Comparison of ENCODE assay signal across 18 mouse cellular contexts in the genomic region with DNA sequence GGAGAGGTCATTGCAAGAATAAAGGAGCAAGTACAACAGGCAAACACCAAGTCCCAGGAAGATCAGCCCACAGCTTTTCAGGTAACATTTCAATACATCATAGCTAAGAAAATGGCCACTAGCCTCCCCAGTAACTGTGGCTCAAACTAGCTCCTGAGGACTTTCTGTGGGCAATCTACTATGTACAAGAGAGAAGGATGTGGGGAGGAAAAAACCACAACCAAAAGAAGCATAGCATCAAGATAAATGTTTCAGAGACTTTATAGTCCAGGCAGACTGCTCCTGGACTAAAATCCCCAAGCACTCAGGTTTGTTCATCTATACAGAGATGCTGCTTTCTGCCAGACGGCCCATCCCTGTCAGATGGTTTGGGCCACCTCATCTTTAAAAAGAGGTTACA. TPM values are rescaled to one million over a fixed set of nuclear protein-coding genes. Genes with fewer than 3 reads are reported as not detected.
DNase-seq lines count a peak whose midpoint lies in the region; ATAC-seq and TF ChIP-seq lines count a peak whose summit lies in the region.
"Had no signal": no experiment of that assay in that cellular context is flagged by ENCODE, and none has a peak within 500 bp of the region (broad histone marks: within the 10 kb centered on the region; RNA-seq: fewer than 3 reads in every experiment).

No protein-coding gene starts in this region.

- no peak overlapping the region for H3K9ac ChIP-seq in heart, embryonic 11.5 days (ENCODE audit: low read depth, low read length)
- H3K9ac ChIP-seq: forebrain, embryonic 13.5 days; hindbrain, embryonic 12.5 days; neural tube, embryonic 12.5 days had no signal

- H3K9me3 ChIP-seq in heart, embryonic 11.5 days (replicated peaks; ENCODE audit: control insufficient read depth, low read length) = no peaks in the 10 kb centered on the region
- H3K9me3 ChIP-seq: forebrain, embryonic 13.5 days; hindbrain, embryonic 12.5 days; midbrain, embryonic 10.5 days; neural tube, embryonic 12.5 days had no signal

- H3K27me3 ChIP-seq in heart, embryonic 11.5 days (ENCODE audit: control insufficient read depth, insufficient read depth, low read length) = no peaks in the 10 kb centered on the region
- H3K27me3 ChIP-seq: forebrain, embryonic 13.5 days; hindbrain, embryonic 12.5 days; neural tube, embryonic 12.5 days had no signal

- no peak for ATAC-seq in heart, embryonic 11.5 days (replicated peaks; ENCODE audit: insufficient number of reproducible peaks, low FRiP score, low TSS enrichment)
- ATAC-seq in megakaryocyte, adult 5-6 weeks (ENCODE audit: poor library complexity, severe bottlenecking) = 0 out of 2 replicates have a peak, but pooled peaks have one; percentile 33
- ATAC-seq: forebrain, embryonic 13.5 days had no signal

- 0 out of 2 replicates have a peak overlapping the region, but pooled peaks have one; percentile 15 for H3K27ac ChIP-seq in heart, embryonic 11.5 days (ENCODE audit: low read depth, low read length)
- peak overlapping the region; percentile 66; the same call in 1 of the 2 replicates for H3K27ac ChIP-seq in layer of hippocampus, adult 2 months
- H3K27ac ChIP-seq: forebrain, embryonic 13.5 days; neural tube, embryonic 12.5 days had no signal

- H3K4me3 ChIP-seq in heart, embryonic 11.5 days (ENCODE audit: low read depth, low read length) = no peak overlapping the region
- no peak overlapping the region for H3K4me3 ChIP-seq in layer of hippocampus, adult 2 months
- H3K4me3 ChIP-seq: forebrain, embryonic 13.5 days; hindbrain, embryonic 12.5 days; midbrain, embryonic 10.5 days; neural tube, embryonic 12.5 days had no signal

- DNase-seq in heart, adult 11 months = no peak
- DNase-seq in layer of hippocampus, adult 2 months (ENCODE audit: low spot score in 2 of 2) = no peak
- no peak for DNase-seq in layer of hippocampus, adult 8-10 months (ENCODE audit: low spot score in 2 of 2)
- DNase-seq in T-cell, adult 2 months (ENCODE audit: low spot score) = peak; percentile 20
- DNase-seq in Muller cell, postnatal 12 days (ENCODE audit: inconsistent ontology term) = no peak
- no peak for DNase-seq in cerebellum, postnatal 10 days
- DNase-seq: adrenal gland, postnatal 36 days; B cell, adult 2 months; cerebellum, adult 11-12 months; lung, adult 18-20 months; retina, postnatal 1 day; thymus, postnatal 36 days had no signal

- no peak for TF ChIP-seq CTCF in layer of hippocampus, adult 2 months (conservative IDR thresholded peaks at IDR 0.05)

- H3K4me1 ChIP-seq in heart, embryonic 11.5 days (ENCODE audit: control insufficient read depth, insufficient read depth, low read length) = peaks cover 70% of the 10 kb centered on the region

- 72% methylated on average over 1 of the region's 1 CpGs for WGBS in heart, embryonic 11.5 days (ENCODE audit: insufficient replicate concordance)

- no peaks in the 10 kb centered on the region; the same call in 1 of the 2 replicates for H3K36me3 ChIP-seq in heart, embryonic 11.5 days (ENCODE audit: control insufficient read depth, insufficient read depth, low read length)
- H3K36me3 ChIP-seq: hindbrain, embryonic 12.5 days had no signal

- H3K4me2 ChIP-seq in heart, embryonic 11.5 days = no peak overlapping the region
- H3K4me2 ChIP-seq: forebrain, embryonic 13.5 days; hindbrain, embryonic 12.5 days; neural tube, embryonic 12.5 days had no signal

RNA-seq across cellular contexts. Expression of gene Actn4, which starts 5.9 kb away (rescaled TPM):
- 227 and 262 TPM in 2 replicates for polyA plus RNA-seq in heart, embryonic 11.5 days (2014; fragmentation: Nextera tagmentation; extraction: Ambion mirVana)
- 100 to 1,000 TPM; 131 to 134 TPM for total RNA-seq in layer of hippocampus, adult 2 months (2021)
- 100 to 1,000 TPM; 136 to 138 (median 137) TPM for total RNA-seq in layer of hippocampus, adult 8-10 months (2022)
- 82.5 and 87.8 TPM in 2 replicates for total RNA-seq in megakaryocyte, adult 5-6 weeks (2015)
- 44.7 and 55.1 TPM in 2 replicates for total RNA-seq in megakaryocyte, adult 5-6 weeks (2017)

RNA-seq across cellular contexts. Expression of gene Eif3k, which starts 25.4 kb away (rescaled TPM):
- 278 and 286 TPM in 2 replicates for polyA plus RNA-seq in heart, embryonic 11.5 days (2014; fragmentation: Nextera tagmentation; extraction: Ambion mirVana)
- 100 to 1,000 TPM; 198 to 202 TPM for total RNA-seq in layer of hippocampus, adult 2 months (2021)
- 100 to 1,000 TPM; 182 to 214 (median 197) TPM for total RNA-seq in layer of hippocampus, adult 8-10 months (2022)
- total RNA-seq in megakaryocyte, adult 5-6 weeks (2015) = 216 and 241 TPM in 2 replicates
- total RNA-seq in megakaryocyte, adult 5-6 weeks (2017) = 340 and 348 TPM in 2 replicates

RNA-seq across cellular contexts. Expression of gene Map4k1, which starts 25.6 kb away (rescaled TPM):
- 6.8 and 6.9 TPM in 2 replicates for polyA plus RNA-seq in heart, embryonic 11.5 days (2014; fragmentation: Nextera tagmentation; extraction: Ambion mirVana)
- total RNA-seq in layer of hippocampus, adult 2 months (2021) = 1 to 10 TPM in 1 of 2 experiments, under 1 TPM in 1; 0.90 to 1.8 TPM
- 1 to 10 TPM; 1.3 to 3.5 (median 1.7) TPM for total RNA-seq in layer of hippocampus, adult 8-10 months (2022)
- total RNA-seq in megakaryocyte, adult 5-6 weeks (2015) = 53.8 and 54.4 TPM in 2 replicates
- 44.2 and 60.4 TPM in 2 replicates for total RNA-seq in megakaryocyte, adult 5-6 weeks (2017)

Comparison
In these comparisons a context has a peak if more than half of its experiments do, and no peak if none do; other contexts are left out.
1. RNA of gene Map4k1, which starts 25.6 kb away (total RNA-seq): 44.2 to 60.4 TPM in megakaryocyte, adult 5-6 weeks; 1.3 to 3.5 TPM in layer of hippocampus, adult 8-10 months and 0.90 to 1.8 TPM in layer of hippocampus, adult 2 months; every median in the first group is over 10 times any median in the second.